Mouse (Mus musculus) embryonic facial prominence, embryonic 11.5 days (tissue): ENCODE measurements at regions not wholly inside any gene's neighbourhood (a gene's known extent, or its start where the extent isn't known, plus 50 kb on each side); places are given as distances from the start of the nearest gene placed in this dataset.
"Not testable (repeated sequence)": the region's sequence is repeated elsewhere in the genome, so short reads cannot be mapped to it uniquely, and the experiment has no call there.

Source experiments
- ATAC-seq: fragments of 200-750 bp; cut with Nextera tagmentation; replicated peaks from 2 replicates; pipeline ENCODE4 v1.8.0; 2017; ENCODE audit warnings: low read depth; ENCODE audit not compliant: insufficient number of reproducible peaks, low FRiP score, low TSS enrichment
- DNase-seq: peaks from one replicate; pipeline ENCODE4 v3.0.0-alpha.2; 2015; ENCODE audit warnings: low spot score
- H3K27ac ChIP-seq: fragments of 300-500 bp; sonication (generic); replicated peaks from 2 replicates; pipeline ENCODE4 v1.5.1; 2014; ENCODE audit warnings: mild to moderate bottlenecking, low read depth, low read length, control low read depth
- H3K27me3 ChIP-seq: fragments of 300-500 bp; sonication (generic); 2 replicates; pipeline ENCODE4 v1.6.1; 2014; ENCODE audit warnings: mild to moderate bottlenecking, low read length, moderate library complexity, mixed read lengths; ENCODE audit not compliant: control insufficient read depth, insufficient read depth
- H3K36me3 ChIP-seq: fragments of 300-500 bp; sonication (generic); replicated peaks from 2 replicates; pipeline ENCODE4 v1.6.1; 2014; ENCODE audit warnings: low read depth, mild to moderate bottlenecking, low read length, moderate library complexity, mixed read lengths; ENCODE audit not compliant: control insufficient read depth, insufficient read depth
- H3K4me1 ChIP-seq: fragments of 300-500 bp; sonication (generic); 2 replicates; pipeline ENCODE4 v1.6.1; 2014; ENCODE audit warnings: low read length, mixed read lengths; ENCODE audit not compliant: control insufficient read depth, insufficient read depth
- H3K4me2 ChIP-seq: fragments of 300-500 bp; sonication (generic); 2 replicates; pipeline ENCODE4 v1.6.1; 2014; ENCODE audit warnings: low read depth, mild to moderate bottlenecking, control low read depth, low read length, moderate library complexity
- H3K4me3 ChIP-seq: fragments of 300-500 bp; sonication (generic); 2 replicates; pipeline ENCODE4 v1.5.1; 2014; ENCODE audit warnings: low read depth, low read length, control low read depth
- H3K9ac ChIP-seq: fragments of 300-500 bp; sonication (generic); replicated peaks from 2 replicates; pipeline ENCODE4 v1.6.1; 2014; ENCODE audit warnings: mild to moderate bottlenecking, control low read depth, low read length
- H3K9me3 ChIP-seq: fragments of 300-500 bp; sonication (generic); replicated peaks from 2 replicates; pipeline ENCODE4 v1.6.1; 2016; ENCODE audit warnings: mild to moderate bottlenecking, low read length, inconsistent platforms, mixed read lengths; ENCODE audit not compliant: control insufficient read depth
- WGBS: fragments of 180-500 bp; shearing (Covaris S2); extraction: QIAGEN DNeasy Blood & Tissue Kit; methylation state at CpG from one replicate; pipeline ENCODE4 v1.1.7; 2014; 5-methylcytosine and 5-hydroxymethylcytosine counted together

DNA sequence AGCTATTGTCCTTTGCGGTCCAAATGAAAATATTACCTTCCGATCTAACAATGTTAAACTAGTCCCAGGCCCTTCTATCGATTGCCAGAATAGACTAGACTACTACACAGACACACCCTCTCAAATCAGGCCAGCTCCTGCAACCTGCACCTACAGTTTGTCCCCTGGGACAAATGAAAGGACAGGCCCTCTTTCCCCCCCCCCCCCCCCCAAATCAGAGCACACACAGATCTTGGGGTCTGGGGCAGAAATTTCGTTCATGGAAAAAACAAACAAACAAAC lies 77.8 kb downstream of the BC107364 start:
- H3K27me3 ChIP-seq, H3K9me3 ChIP-seq, H3K4me1 ChIP-seq, H3K9ac ChIP-seq, H3K4me2 ChIP-seq, H3K36me3 ChIP-seq, H3K27ac ChIP-seq, H3K4me3 ChIP-seq, DNase-seq: not testable (repeated sequence)
- ATAC-seq: peak; percentile 59
- WGBS: no CpG with 5 or more reads among the region's 4 CpGs

DNA sequence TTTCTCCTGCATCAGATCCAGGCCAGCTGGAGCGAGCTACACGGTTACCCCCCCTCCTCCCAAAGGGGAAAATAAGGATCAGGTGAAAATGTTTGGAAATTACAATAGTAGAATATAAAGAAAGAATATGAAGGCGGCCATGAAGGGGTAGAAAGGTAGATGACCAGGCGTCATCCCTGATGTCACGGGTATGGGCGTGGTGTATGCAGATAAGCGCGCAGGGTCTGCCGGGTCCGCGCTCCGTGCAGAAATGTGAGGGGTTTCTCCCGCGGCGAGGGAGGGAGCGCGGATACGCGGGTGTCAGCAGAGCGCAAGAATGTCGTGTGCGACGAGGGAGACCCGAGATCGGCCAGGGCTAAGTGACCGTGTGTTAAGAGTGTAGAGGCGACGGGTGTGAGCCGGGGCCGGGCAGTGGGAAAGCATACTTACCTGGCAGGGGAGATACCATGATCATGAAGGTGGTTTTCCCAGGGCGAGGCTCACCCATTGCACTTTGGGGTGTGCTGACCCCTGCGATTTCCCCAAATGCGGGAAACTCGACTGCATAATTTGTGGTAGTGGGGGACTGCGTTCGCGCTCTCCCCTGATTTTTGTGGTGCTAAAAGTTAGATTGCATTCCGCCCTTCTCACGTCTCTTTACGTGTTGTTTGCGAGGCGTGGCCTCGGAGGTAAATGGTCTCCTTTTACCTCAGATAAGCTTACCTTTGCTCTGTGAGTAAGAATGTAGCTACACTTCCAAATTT lies 78.3 kb downstream of the BC107364 start:
- H3K27ac ChIP-seq, DNase-seq, H3K4me3 ChIP-seq, H3K4me2 ChIP-seq, H3K36me3 ChIP-seq, H3K9ac ChIP-seq, H3K4me1 ChIP-seq, H3K9me3 ChIP-seq, H3K27me3 ChIP-seq: not testable (repeated sequence)
- 0% methylated on average over 1 of the region's 43 CpGs for WGBS
- ATAC-seq: peak; percentile 91

DNA sequence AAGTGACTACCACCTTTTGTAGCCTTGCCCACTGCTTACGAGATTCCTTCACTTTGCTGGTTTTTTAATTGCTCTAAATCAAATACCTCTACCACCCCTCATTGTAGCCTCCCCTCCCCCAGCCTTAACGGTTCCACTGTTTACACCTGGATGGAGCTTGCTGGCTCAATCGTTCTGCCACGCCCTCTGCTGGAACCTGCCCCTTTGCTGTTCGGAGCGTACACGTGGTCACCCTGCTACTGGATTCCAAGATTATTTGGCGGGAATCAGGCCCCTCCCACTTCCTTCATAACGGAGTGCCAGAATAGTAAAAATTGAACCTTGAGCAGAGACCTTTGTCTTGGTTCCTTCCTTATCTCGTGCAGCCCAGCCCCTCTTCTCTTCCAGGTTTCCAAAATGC lies 68.8 kb upstream of the Fcgr1 start:
- H3K4me1 ChIP-seq, ATAC-seq, H3K36me3 ChIP-seq, H3K4me2 ChIP-seq, H3K27ac ChIP-seq, H3K4me3 ChIP-seq, H3K9me3 ChIP-seq, H3K9ac ChIP-seq, H3K27me3 ChIP-seq: not testable (repeated sequence)
- peak; percentile 20 for DNase-seq
- 31% methylated on average over 10 of the region's 10 CpGs for WGBS

DNA sequence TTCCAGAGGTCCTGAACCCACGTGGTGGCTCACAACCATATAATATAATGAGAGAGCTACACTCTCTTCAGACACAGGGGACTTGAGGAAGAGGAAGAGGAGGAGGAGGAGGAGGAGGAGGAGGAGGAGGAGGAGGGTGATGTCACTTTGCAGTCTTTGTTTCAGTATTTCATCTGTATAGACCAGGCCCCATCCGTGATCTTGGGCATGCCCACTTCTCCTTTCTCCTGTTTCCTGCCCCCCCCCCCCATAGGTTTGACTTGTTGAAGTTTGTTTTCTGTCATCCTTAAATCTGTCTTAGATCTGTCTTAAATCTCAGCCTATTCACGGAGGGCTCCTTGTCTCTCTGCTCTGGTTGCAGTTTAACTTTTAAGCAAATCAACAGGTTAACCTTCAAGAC lies 67.0 kb upstream of the Fcgr1 start:
- no peak for DNase-seq

GRCm38 (mm10) chr3:96360214-96360536 lies 66.4 kb upstream of the Fcgr1 start:
- not testable (repeated sequence) for H3K4me3 ChIP-seq, H3K27me3 ChIP-seq, H3K9me3 ChIP-seq, DNase-seq, H3K9ac ChIP-seq, H3K27ac ChIP-seq, H3K4me2 ChIP-seq, H3K4me1 ChIP-seq, H3K36me3 ChIP-seq
- ATAC-seq: peak; percentile 85
- 0% methylated on average over 1 of the region's 21 CpGs for WGBS

More for the DNA sequence above, 67.0 kb upstream of the Fcgr1 start:
- Histone ChIP-seq H3K27ac (no peak overlapping the region), H3K27me3 (no peaks in the 10 kb centered on the region), H3K4me2 (no peak overlapping the region), H3K9me3 (no peaks in the 10 kb centered on the region), H3K9ac (no peak overlapping the region), H3K4me3 (no peak overlapping the region), H3K4me1 (no peaks in the 10 kb centered on the region), H3K36me3 (no peaks in the 10 kb centered on the region)
- ATAC-seq: no peak
- 56% methylated on average over 3 of the region's 3 CpGs for WGBS

DNA sequence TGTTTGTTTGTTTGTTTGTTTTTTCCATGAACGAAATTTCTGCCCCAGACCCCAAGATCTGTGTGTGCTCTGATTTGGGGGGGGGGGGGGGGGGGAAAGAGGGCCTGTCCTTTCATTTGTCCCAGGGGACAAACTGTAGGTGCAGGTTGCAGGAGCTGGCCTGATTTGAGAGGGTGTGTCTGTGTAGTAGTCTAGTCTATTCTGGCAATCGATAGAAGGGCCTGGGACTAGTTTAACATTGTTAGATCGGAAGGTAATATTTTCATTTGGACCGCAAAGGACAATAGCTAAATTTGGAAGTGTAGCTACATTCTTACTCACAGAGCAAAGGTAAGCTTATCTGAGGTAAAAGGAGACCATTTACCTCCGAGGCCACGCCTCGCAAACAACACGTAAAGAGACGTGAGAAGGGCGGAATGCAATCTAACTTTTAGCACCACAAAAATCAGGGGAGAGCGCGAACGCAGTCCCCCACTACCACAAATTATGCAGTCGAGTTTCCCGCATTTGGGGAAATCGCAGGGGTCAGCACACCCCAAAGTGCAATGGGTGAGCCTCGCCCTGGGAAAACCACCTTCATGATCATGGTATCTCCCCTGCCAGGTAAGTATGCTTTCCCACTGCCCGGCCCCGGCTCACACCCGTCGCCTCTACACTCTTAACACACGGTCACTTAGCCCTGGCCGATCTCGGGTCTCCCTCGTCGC lies 65.9 kb upstream of the Fcgr1 start:
- H3K36me3 ChIP-seq, H3K4me3 ChIP-seq, DNase-seq, H3K9me3 ChIP-seq, H3K27ac ChIP-seq, H3K27me3 ChIP-seq, H3K4me1 ChIP-seq, H3K4me2 ChIP-seq, H3K9ac ChIP-seq: not testable (repeated sequence)
- WGBS: no CpG with 5 or more reads among the region's 26 CpGs
- ATAC-seq: peak; percentile 84

GRCm38 (mm10) chr3:96351623-96352022 lies 57.9 kb upstream of the Fcgr1 start:
- DNase-seq, H3K9ac ChIP-seq, H3K4me1 ChIP-seq, H3K27me3 ChIP-seq, H3K9me3 ChIP-seq, H3K4me3 ChIP-seq, H3K27ac ChIP-seq, H3K4me2 ChIP-seq, ATAC-seq, H3K36me3 ChIP-seq: not testable (repeated sequence)
- no CpG with 5 or more reads among the region's 6 CpGs for WGBS

GRCm38 (mm10) chr3:96350985-96351384 lies 57.2 kb upstream of the Fcgr1 start:
- not testable (repeated sequence) for H3K9ac ChIP-seq, H3K4me1 ChIP-seq, H3K27me3 ChIP-seq, ATAC-seq, H3K9me3 ChIP-seq, H3K4me2 ChIP-seq, H3K36me3 ChIP-seq, H3K27ac ChIP-seq, H3K4me3 ChIP-seq, DNase-seq
- no CpG with 5 or more reads among the region's 13 CpGs for WGBS
